Mouse (Mus musculus): ENCODE results near the gene Tkt. TPM values are rescaled to one million over a fixed set of nuclear protein-coding genes. Genes with fewer than 3 reads are reported as not detected.

Tkt gene
- polyA plus RNA-seq, 1 experiment from 2014 or later = 245 TPM

DNA sequence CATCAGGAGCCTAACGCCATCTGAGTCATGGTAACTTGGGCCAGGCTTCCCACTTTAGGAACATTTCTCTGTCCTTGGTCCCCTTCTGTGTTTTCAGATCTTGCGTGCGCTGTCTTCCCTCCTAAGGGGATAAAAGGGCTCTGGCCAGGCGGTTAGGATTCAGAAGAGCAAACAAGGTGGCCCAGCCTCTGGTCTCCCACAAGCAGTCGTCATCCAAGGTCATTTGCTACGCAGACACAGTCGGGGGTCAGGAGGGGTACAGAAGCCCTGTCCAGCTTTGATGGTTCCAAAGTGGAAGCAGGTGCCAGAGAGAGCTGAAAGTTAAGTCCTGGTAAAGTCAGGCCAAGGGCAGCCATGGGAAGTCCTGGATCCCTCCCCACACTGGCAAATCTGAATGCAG, 42.8 kb downstream of the Tkt start:
- no peak for ATAC-seq (ENCODE audit: insufficient number of reproducible peaks, insufficient read depth, low FRiP score, low TSS enrichment)
- Histone ChIP-seq H3K4me3 (no peak overlapping the region), H3K36me3 (0 out of 2 replicates have a peak, but pooled peaks cover 4% of the 10 kb centered on the region), H3K27ac (no peak overlapping the region), H3K9ac (no peak overlapping the region), H3K4me1 (peaks cover 30% of the 10 kb centered on the region), H3K27me3 (no peaks in the 10 kb centered on the region), H3K4me2 (replicated peaks) (no peak overlapping the region), H3K9me3 (no peaks in the 10 kb centered on the region)
- WGBS = 59% methylated on average over 7 of the region's 7 CpGs

DNA sequence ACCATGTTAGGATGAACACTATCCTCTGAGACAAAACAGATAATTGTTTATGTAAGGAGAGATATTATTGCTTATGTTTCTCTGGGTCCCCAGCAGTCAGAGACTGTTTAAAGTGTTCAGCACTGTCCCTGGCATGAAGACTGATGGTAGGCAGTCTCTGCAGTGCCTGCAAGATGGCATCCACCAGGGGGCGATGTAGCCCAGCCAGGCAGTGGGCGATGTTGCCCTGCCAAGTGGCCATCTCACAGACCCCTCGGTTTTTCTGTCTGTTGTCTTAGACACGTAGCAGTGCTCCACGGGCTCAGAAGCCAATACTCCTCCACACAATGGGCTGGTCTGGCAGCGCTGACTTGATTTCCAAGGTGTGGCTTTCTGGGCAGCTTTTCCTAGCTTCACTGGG, 43.3 kb downstream of the Tkt start:
- Histone ChIP-seq H3K4me3 (no peak overlapping the region), H3K4me2 (replicated peaks) (no peak overlapping the region), H3K36me3 (0 out of 2 replicates have a peak, but pooled peaks cover 4% of the 10 kb centered on the region), H3K4me1 (peaks cover 30% of the 10 kb centered on the region), H3K27ac (no peak overlapping the region), H3K9me3 (no peaks in the 10 kb centered on the region), H3K9ac (no peak overlapping the region), H3K27me3 (no peaks in the 10 kb centered on the region)
- no peak for ATAC-seq (ENCODE audit: insufficient number of reproducible peaks, insufficient read depth, low FRiP score, low TSS enrichment)
- 10% methylated on average over 6 of the region's 6 CpGs for WGBS

- H3K4me1 ChIP-seq = peaks cover 19% of the 10 kb centered on the region
- H3K9ac ChIP-seq = no peak overlapping the region
- ATAC-seq (ENCODE audit: insufficient number of reproducible peaks, insufficient read depth, low FRiP score, low TSS enrichment) = 0 out of 2 replicates have a peak, but pooled peaks have one; percentile 7
- 46% methylated on average over 11 of the region's 11 CpGs for WGBS
- H3K27ac ChIP-seq = peak overlapping the region; percentile 72
- H3K27me3 ChIP-seq = no peaks in the 10 kb centered on the region
- peaks cover 6% of the 10 kb centered on the region; the same call in 1 of the 2 replicates for H3K36me3 ChIP-seq
- H3K9me3 ChIP-seq = no peaks in the 10 kb centered on the region
- no peak overlapping the region for H3K4me2 ChIP-seq (replicated peaks)
- no peak overlapping the region for H3K4me3 ChIP-seq
Observed at GRCm38 (mm10) chr14:30593279-30594091, 45.3 kb downstream of the Tkt start.

GRCm38 (mm10) chr14:30594092-30594695, 46.0 kb downstream of the Tkt start:
- Histone ChIP-seq H3K9ac (no peak overlapping the region), H3K9me3 (no peaks in the 10 kb centered on the region), H3K27me3 (no peaks in the 10 kb centered on the region), H3K36me3 (peaks cover 13% of the 10 kb centered on the region), H3K27ac (peak overlapping the region; percentile 72), H3K4me1 (peaks cover 19% of the 10 kb centered on the region), H3K4me3 (no peak overlapping the region), H3K4me2 (replicated peaks) (no peak overlapping the region)
- peak; percentile 73 for ATAC-seq (ENCODE audit: insufficient number of reproducible peaks, insufficient read depth, low FRiP score, low TSS enrichment)
- 34% methylated on average over 7 of the region's 7 CpGs for WGBS

DNA sequence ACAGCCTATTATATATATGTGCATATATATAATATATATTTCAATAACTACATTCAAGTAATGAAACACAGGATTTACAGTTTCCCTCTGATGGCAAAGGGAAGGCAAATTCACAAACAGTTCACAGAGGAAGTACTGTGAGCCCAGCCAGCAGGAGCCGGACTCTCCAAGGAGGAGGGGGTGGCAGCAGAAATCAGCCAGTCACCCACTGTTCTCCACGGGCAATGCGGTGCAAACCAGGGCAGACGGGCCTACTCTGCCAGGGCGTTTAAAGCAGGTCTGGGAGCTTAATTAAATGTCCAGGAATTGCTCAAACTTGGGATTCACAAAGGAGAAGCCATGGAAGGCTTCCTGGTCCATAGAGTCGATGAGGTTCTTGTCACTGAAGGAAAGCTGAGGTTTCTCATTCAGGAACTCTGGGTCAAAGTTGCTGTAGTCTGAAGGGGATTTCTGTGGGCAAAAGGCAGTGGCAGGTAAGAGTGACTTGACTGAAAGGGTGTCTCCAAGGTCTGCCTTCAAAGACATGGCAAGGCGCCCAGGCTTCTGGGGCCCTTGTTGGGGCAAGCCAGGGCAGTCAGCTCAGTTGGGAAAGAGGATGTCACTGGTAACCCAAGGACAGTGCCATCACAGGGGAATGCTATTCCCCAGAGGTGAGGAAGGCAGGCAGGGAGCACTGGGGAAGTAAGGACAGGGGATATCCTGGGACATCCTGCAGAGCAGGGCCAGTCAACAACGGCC, 47.6 kb downstream of the Tkt start:
- peaks cover 20% of the 10 kb centered on the region for H3K36me3 ChIP-seq
- no peak overlapping the region for H3K4me2 ChIP-seq (replicated peaks)
- H3K27ac ChIP-seq = no peak overlapping the region

GRCm38 (mm10) chr14:30596407-30596806, 48.2 kb downstream of the Tkt start:
- Histone ChIP-seq H3K4me1 (peaks cover 19% of the 10 kb centered on the region), H3K9ac (no peak overlapping the region), H3K9me3 (no peaks in the 10 kb centered on the region), H3K36me3 (peaks cover 27% of the 10 kb centered on the region), H3K27ac (no peak overlapping the region), H3K4me3 (no peak overlapping the region), H3K27me3 (no peaks in the 10 kb centered on the region), H3K4me2 (replicated peaks) (no peak overlapping the region)
- ATAC-seq (ENCODE audit: insufficient number of reproducible peaks, insufficient read depth, low FRiP score, low TSS enrichment) = no peak
- 88% methylated on average over 3 of the region's 3 CpGs for WGBS

More for the DNA sequence above, 47.6 kb downstream of the Tkt start:
- ATAC-seq (ENCODE audit: insufficient number of reproducible peaks, insufficient read depth, low FRiP score, low TSS enrichment) = no peak
- H3K4me3 ChIP-seq = no peak overlapping the region
- no peak overlapping the region for H3K9ac ChIP-seq
- peaks cover 19% of the 10 kb centered on the region for H3K4me1 ChIP-seq
- WGBS = 88% methylated on average over 8 of the region's 8 CpGs
- no peaks in the 10 kb centered on the region for H3K9me3 ChIP-seq
- H3K27me3 ChIP-seq = no peaks in the 10 kb centered on the region

DNA sequence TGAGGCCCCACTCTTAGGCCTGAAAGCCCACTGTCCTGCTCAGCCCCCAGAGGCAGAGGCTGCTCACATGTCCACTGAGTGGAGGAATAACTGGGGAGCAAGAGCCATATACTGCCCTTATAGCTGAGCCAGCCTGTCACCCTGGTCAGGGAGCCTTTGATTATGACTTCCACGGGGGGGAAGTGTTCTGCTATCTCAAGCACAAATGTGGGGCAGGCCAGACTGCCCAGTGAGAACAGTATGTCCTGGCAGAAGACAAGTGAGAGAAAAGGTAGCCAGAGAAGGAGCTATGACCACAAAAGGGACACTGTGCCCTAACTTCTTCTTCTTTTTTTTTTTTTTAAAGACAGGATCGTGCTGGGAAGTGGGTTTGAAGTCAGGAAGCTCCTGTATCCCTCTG, 49.0 kb downstream of the Tkt start:
- Histone ChIP-seq H3K9me3 (no peaks in the 10 kb centered on the region), H3K36me3 (peaks cover 34% of the 10 kb centered on the region), H3K4me1 (peaks cover 19% of the 10 kb centered on the region), H3K27me3 (no peaks in the 10 kb centered on the region), H3K4me2 (replicated peaks) (no peak overlapping the region), H3K27ac (no peak overlapping the region), H3K9ac (no peak overlapping the region), H3K4me3 (no peak overlapping the region)
- 69% methylated on average over 2 of the region's 2 CpGs for WGBS
- no peak for ATAC-seq (ENCODE audit: insufficient number of reproducible peaks, insufficient read depth, low FRiP score, low TSS enrichment)

DNA sequence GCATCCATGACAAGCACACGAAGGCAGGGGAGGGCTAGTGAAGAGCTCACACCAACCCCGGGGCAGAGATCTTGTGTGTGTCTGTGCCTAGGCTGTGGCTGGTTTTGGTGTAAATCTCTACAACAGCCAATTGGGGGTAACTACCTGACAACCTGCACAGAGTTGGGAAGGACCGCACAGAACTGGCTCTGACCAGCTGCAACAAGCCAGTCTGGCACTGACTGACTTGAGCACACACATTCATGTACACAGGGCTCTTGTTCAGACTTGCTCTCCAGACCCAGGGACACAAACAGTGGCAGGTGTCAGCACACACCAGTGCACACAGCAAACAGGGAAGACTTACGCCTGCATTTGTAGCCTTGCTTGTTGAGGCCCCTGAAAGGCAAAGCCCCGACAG, 58.7 kb downstream of the Tkt start:
- peak; percentile 41; the same call in 1 of the 2 replicates for ATAC-seq (ENCODE audit: insufficient number of reproducible peaks, insufficient read depth, low FRiP score, low TSS enrichment)
- Histone ChIP-seq H3K27ac (no peak overlapping the region), H3K4me1 (no peaks in the 10 kb centered on the region), H3K36me3 (peaks cover 30% of the 10 kb centered on the region), H3K9ac (no peak overlapping the region), H3K4me3 (no peak overlapping the region), H3K9me3 (no peaks in the 10 kb centered on the region), H3K4me2 (replicated peaks) (no peak overlapping the region), H3K27me3 (no peaks in the 10 kb centered on the region)
- WGBS = 89% methylated on average over 5 of the region's 5 CpGs

- H3K36me3 ChIP-seq = peaks cover 27% of the 10 kb centered on the region
- no peak overlapping the region for H3K27ac ChIP-seq
- H3K4me2 ChIP-seq (replicated peaks) = no peak overlapping the region
- no peaks in the 10 kb centered on the region for H3K4me1 ChIP-seq
- ATAC-seq (ENCODE audit: insufficient number of reproducible peaks, insufficient read depth, low FRiP score, low TSS enrichment) = no peak
- no peak overlapping the region for H3K4me3 ChIP-seq
- H3K9ac ChIP-seq = no peak overlapping the region
- no peaks in the 10 kb centered on the region for H3K27me3 ChIP-seq
- no peaks in the 10 kb centered on the region for H3K9me3 ChIP-seq
- 88% methylated on average over 4 of the region's 4 CpGs for WGBS
Observed at GRCm38 (mm10) chr14:30607696-30608095, 59.5 kb downstream of the Tkt start.

GRCm38 (mm10) chr14:30608176-30608575, 60.0 kb downstream of the Tkt start:
- H3K9me3 ChIP-seq = no peaks in the 10 kb centered on the region
- H3K4me1 ChIP-seq = no peaks in the 10 kb centered on the region
- no peak overlapping the region for H3K27ac ChIP-seq
- no peaks in the 10 kb centered on the region for H3K27me3 ChIP-seq
- no peak overlapping the region for H3K4me3 ChIP-seq
- 87% methylated on average over 6 of the region's 6 CpGs for WGBS
- H3K4me2 ChIP-seq (replicated peaks) = no peak overlapping the region
- H3K9ac ChIP-seq = no peak overlapping the region
- ATAC-seq (ENCODE audit: insufficient number of reproducible peaks, insufficient read depth, low FRiP score, low TSS enrichment) = no peak
- peaks cover 27% of the 10 kb centered on the region for H3K36me3 ChIP-seq

DNA sequence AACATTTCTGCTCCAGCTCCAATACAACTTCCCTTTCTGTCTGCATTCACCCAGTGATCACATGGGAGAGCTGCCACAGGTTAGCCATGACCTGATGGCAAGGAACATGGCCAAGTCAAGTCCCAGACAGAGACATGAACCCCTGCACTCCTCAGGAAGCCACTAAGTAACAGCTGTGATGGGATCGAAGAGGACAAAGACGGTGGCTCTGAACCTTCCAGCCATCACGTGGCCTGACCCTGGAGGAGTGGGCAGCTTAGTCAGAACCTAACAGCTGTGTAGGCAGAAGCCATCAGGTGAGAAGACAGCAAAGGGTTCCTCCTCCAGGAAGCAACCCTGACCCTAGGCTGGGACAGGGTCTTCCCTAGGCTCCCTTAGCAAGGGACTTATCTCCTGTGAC, 61.3 kb downstream of the Tkt start:
- Histone ChIP-seq H3K36me3 (peaks cover 16% of the 10 kb centered on the region), H3K27me3 (no peaks in the 10 kb centered on the region), H3K4me3 (no peak overlapping the region), H3K4me1 (no peaks in the 10 kb centered on the region), H3K4me2 (replicated peaks) (no peak overlapping the region), H3K27ac (no peak overlapping the region), H3K9ac (no peak overlapping the region), H3K9me3 (no peaks in the 10 kb centered on the region)
- WGBS = 97% methylated on average over 3 of the region's 3 CpGs
- ATAC-seq (ENCODE audit: insufficient number of reproducible peaks, insufficient read depth, low FRiP score, low TSS enrichment) = no peak

All from embryonic facial prominence, embryonic 12.5 days (tissue).